In the genomic region with DNA sequence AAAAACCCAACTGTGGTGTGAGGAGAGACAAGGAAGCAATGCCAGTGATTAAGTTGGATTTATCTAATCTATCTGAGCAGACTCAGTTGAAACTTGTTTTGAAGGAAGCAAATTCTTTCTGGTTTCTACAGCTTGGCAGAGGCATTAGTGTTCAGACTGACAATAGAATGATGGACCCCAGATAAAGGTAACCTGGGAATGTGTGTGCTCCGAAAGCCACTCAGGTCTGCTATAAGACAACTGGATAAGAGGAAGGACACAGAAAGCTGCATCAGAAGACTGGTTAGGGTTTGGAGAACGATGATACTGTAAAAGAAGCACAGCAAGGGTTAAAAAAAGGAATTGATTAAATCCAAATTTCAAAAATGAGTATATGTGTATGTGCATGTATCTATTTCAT, we compare ENCODE assay signal across 22 mouse cellular contexts.
"Had no signal": no experiment of that assay in that cellular context is flagged by ENCODE, and none has a peak within 500 bp of the region (broad histone marks: within the 10 kb centered on the region; RNA-seq: fewer than 3 reads in every experiment).

No protein-coding gene starts in this region.

- H3K27me3 ChIP-seq: heart, embryonic 12.5 days; hindbrain, embryonic 13.5 days; hindbrain, embryonic 15.5 days; limb, embryonic 12.5 days; liver, embryonic 13.5 days; liver, embryonic 15.5 days had no signal

- H3K4me2 ChIP-seq: heart, embryonic 12.5 days; hindbrain, embryonic 13.5 days; hindbrain, embryonic 15.5 days; limb, embryonic 12.5 days; liver, embryonic 11.5 days; liver, embryonic 13.5 days; liver, embryonic 15.5 days had no signal

- H3K4me3 ChIP-seq: heart, embryonic 10.5 days; heart, embryonic 12.5 days; hindbrain, embryonic 13.5 days; hindbrain, embryonic 15.5 days; left cerebral cortex, adult 2 months; limb, embryonic 10.5 days; limb, embryonic 12.5 days; liver, embryonic 13.5 days; liver, embryonic 15.5 days had no signal

- DNase-seq: gastrocnemius, postnatal 14 days; gastrocnemius, postnatal 36 days; heart, adult 18-20 months; heart, postnatal 10 days; heart, postnatal 36 days; kidney, adult 11 months; kidney, adult 2 months; kidney, postnatal 10 days; kidney, postnatal 25 days; liver; liver, embryonic 13.5 days had no signal

- ATAC-seq: hindbrain, postnatal 0 days; intestine, embryonic 16.5 days had no signal

- H3K36me3 ChIP-seq: heart, embryonic 10.5 days; heart, embryonic 12.5 days; hindbrain, embryonic 13.5 days; hindbrain, embryonic 15.5 days; limb, embryonic 10.5 days; limb, embryonic 12.5 days; liver, embryonic 13.5 days; liver, embryonic 15.5 days had no signal

- H3K9ac ChIP-seq: heart, embryonic 12.5 days; hindbrain, embryonic 13.5 days; hindbrain, embryonic 15.5 days; limb, embryonic 12.5 days; liver, embryonic 13.5 days; liver, embryonic 15.5 days had no signal

- H3K27ac ChIP-seq: heart, embryonic 10.5 days; hindbrain, embryonic 13.5 days; hindbrain, embryonic 15.5 days; hindbrain, postnatal 0 days; left cerebral cortex, adult 2 months; limb, embryonic 10.5 days; limb, embryonic 12.5 days; liver, embryonic 13.5 days; liver, embryonic 15.5 days had no signal

- H3K9me3 ChIP-seq: heart, embryonic 10.5 days; heart, embryonic 12.5 days; hindbrain, embryonic 13.5 days; hindbrain, embryonic 15.5 days; limb, embryonic 10.5 days; limb, embryonic 12.5 days; liver, embryonic 13.5 days; liver, embryonic 15.5 days had no signal

- H3K4me1 ChIP-seq: heart, embryonic 10.5 days; heart, embryonic 12.5 days; hindbrain, embryonic 13.5 days; hindbrain, embryonic 15.5 days; liver, embryonic 13.5 days; liver, embryonic 15.5 days had no signal
